ENCODE assay signal across 22 mouse cellular contexts in the genomic region with DNA sequence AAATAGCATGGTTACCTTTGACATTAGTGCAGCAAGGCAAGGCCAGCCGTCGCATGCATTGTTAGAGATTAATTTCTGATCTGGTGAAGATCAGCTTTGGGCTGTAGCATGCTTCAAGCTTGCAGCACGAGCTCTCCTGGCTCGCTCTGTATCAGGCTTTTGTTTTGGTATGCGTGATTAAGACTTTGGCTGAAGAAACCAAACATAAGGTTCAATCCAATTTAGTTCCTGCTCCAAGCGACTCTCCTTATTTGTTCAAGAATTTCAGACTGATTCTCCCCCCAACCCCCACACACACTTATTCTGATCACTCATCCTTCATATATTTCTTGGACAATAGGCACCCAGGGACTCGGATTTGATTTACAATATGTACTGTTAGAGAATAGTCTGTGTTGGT.
DNase-seq lines count a peak whose midpoint lies in the region; ATAC-seq and TF ChIP-seq lines count a peak whose summit lies in the region.
"Had no signal": no experiment of that assay in that cellular context is flagged by ENCODE, and none has a peak within 500 bp of the region (broad histone marks: within the 10 kb centered on the region; RNA-seq: fewer than 3 reads in every experiment).

No protein-coding gene starts in this region.

- no peaks in the 10 kb centered on the region for H3K36me3 ChIP-seq in liver, adult 2 months (ENCODE audit: control insufficient read depth, insufficient read depth, low read length)
- H3K36me3 ChIP-seq in liver, embryonic 12.5 days = no peaks in the 10 kb centered on the region
- no peaks in the 10 kb centered on the region for H3K36me3 ChIP-seq in stomach, postnatal 0 days (ENCODE audit: control insufficient read depth, insufficient read depth, low read length)
- H3K36me3 ChIP-seq: forebrain, embryonic 10.5 days; hindbrain, embryonic 13.5 days had no signal

- TF ChIP-seq EP300 in stomach, postnatal 0 days (optimal IDR thresholded peaks at IDR 0.05) = no peak

- DNase-seq in gastrocnemius, adult 2 months = no peak
- DNase-seq in gastrocnemius, postnatal 10 days = no peak
- DNase-seq in liver, adult 2 months (ENCODE audit: extremely low read depth, low read depth, low spot score) = peak; percentile 21
- peak; percentile 47 for DNase-seq in adipocyte (ENCODE audit: low spot score)
- no peak for DNase-seq in stomach, postnatal 0 days (ENCODE audit: low spot score)
- no peak for DNase-seq in right cerebral cortex, postnatal 4 days
- DNase-seq: adrenal gland, adult 8-10 months; cerebellum, adult 18-20 months; cerebellum, postnatal 25 days; embryo, embryonic 11 days; heart, postnatal 36 days; kidney, adult 11 months; lung, adult 18-20 months; lung, postnatal 14 days; midbrain, embryonic 14.5 days; thymus, adult 18-20 months; thymus, postnatal 36 days had no signal

- intact Hi-C loops in gastrocnemius, adult 2 months (cut with DNase I) = loop anchor here (10.0 kb wide), 1 partner anchor 73 kb away; no protein-coding TSS in a partner anchor

- no peak for ATAC-seq in liver, embryonic 12.5 days
- ATAC-seq in stomach, postnatal 0 days (ENCODE audit: low FRiP score, low TSS enrichment) = peak; percentile 52; the same call in 1 of the 2 replicates

- no peak overlapping the region for H3K4me2 ChIP-seq in liver, embryonic 12.5 days
- no peak overlapping the region for H3K4me2 ChIP-seq in stomach, postnatal 0 days (replicated peaks; ENCODE audit: low read depth)
- H3K4me2 ChIP-seq: hindbrain, embryonic 13.5 days; liver, embryonic 11.5 days had no signal

- no peaks in the 10 kb centered on the region for H3K9me3 ChIP-seq in liver, embryonic 12.5 days (replicated peaks)
- no peaks in the 10 kb centered on the region for H3K9me3 ChIP-seq in stomach, postnatal 0 days (ENCODE audit: control insufficient read depth, low read length)
- H3K9me3 ChIP-seq: forebrain, embryonic 10.5 days; hindbrain, embryonic 13.5 days had no signal

- no peak for TF ChIP-seq CTCF in gastrocnemius, adult 2 months (IDR thresholded peaks at IDR 0.05)
- no peak for TF ChIP-seq CTCF in liver, adult 2 months (IDR thresholded peaks at IDR 0.05; ENCODE audit: low read depth, low read length)
- no peak for TF ChIP-seq CTCF in stomach, postnatal 0 days (IDR thresholded peaks at IDR 0.05; ENCODE audit: low read depth)

- no peaks in the 10 kb centered on the region for H3K4me1 ChIP-seq in liver, adult 2 months (ENCODE audit: control insufficient read depth, insufficient read depth, low read length)
- H3K4me1 ChIP-seq in liver, embryonic 12.5 days = no peaks in the 10 kb centered on the region
- peaks cover 12% of the 10 kb centered on the region; the same call in 1 of the 2 replicates for H3K4me1 ChIP-seq in stomach, postnatal 0 days (replicated peaks; ENCODE audit: control insufficient read depth, insufficient read depth)
- H3K4me1 ChIP-seq: forebrain, embryonic 10.5 days; hindbrain, embryonic 13.5 days had no signal

- no peak overlapping the region for H3K4me3 ChIP-seq in gastrocnemius, adult 2 months
- H3K4me3 ChIP-seq in liver, adult 2 months (ENCODE audit: insufficient read depth, low read depth, low read length) = no peak overlapping the region
- no peak overlapping the region for H3K4me3 ChIP-seq in liver, embryonic 12.5 days
- H3K4me3 ChIP-seq in stomach, postnatal 0 days (ENCODE audit: low read depth, low read length) = no peak overlapping the region
- H3K4me3 ChIP-seq: forebrain, embryonic 10.5 days; hindbrain, embryonic 13.5 days had no signal

- TF ChIP-seq POLR2A in liver, adult 2 months (IDR thresholded peaks at IDR 0.05; ENCODE audit: extremely low read depth, insufficient read depth, low read length) = no peak

- no peak overlapping the region for H3K9ac ChIP-seq in liver, adult 2 months (ENCODE audit: low read depth, low read length)
- no peak overlapping the region for H3K9ac ChIP-seq in liver, embryonic 12.5 days
- H3K9ac ChIP-seq in stomach, postnatal 0 days (ENCODE audit: low read length) = no peak overlapping the region
- H3K9ac ChIP-seq: hindbrain, embryonic 13.5 days had no signal

- no peaks in the 10 kb centered on the region for H3K79me2 ChIP-seq in liver, adult 2 months (ENCODE audit: control insufficient read depth, insufficient read depth, low read length)

- no peaks in the 10 kb centered on the region for H3K27me3 ChIP-seq in liver, adult 2 months (ENCODE audit: control insufficient read depth, insufficient read depth, low read length)
- no peaks in the 10 kb centered on the region for H3K27me3 ChIP-seq in liver, embryonic 12.5 days (replicated peaks)
- no peaks in the 10 kb centered on the region for H3K27me3 ChIP-seq in stomach, postnatal 0 days (ENCODE audit: control insufficient read depth, insufficient read depth, low read length)
- H3K27me3 ChIP-seq: hindbrain, embryonic 13.5 days had no signal

- H3K27ac ChIP-seq in gastrocnemius, adult 2 months = peak overlapping the region; percentile 89
- no peak overlapping the region for H3K27ac ChIP-seq in liver, adult 2 months (replicated peaks; ENCODE audit: insufficient read depth, low read depth, low read length)
- H3K27ac ChIP-seq in liver, embryonic 12.5 days = no peak overlapping the region
- H3K27ac ChIP-seq in stomach, postnatal 0 days (replicated peaks) = peak overlapping the region; percentile 70
- H3K27ac ChIP-seq: forebrain, embryonic 10.5 days; hindbrain, embryonic 13.5 days; kidney, postnatal 0 days had no signal

- 87% methylated on average over 7 of the region's 7 CpGs for WGBS in liver, adult 2 months
- 71% methylated on average over 7 of the region's 7 CpGs for WGBS in liver, embryonic 12.5 days (ENCODE audit: insufficient replicate concordance)
- WGBS in stomach, postnatal 0 days = 20% methylated on average over 7 of the region's 7 CpGs

Comparison
In these comparisons a context has a peak if more than half of its experiments do, and no peak if none do; other contexts are left out.
1. DNase-seq: peak in liver, adult 2 months (single experiment) and adipocyte (single experiment); none in gastrocnemius, adult 2 months (single experiment), gastrocnemius, postnatal 10 days (single experiment), stomach, postnatal 0 days (single experiment) and right cerebral cortex, postnatal 4 days (single experiment).
2. H3K27ac ChIP-seq: peak in gastrocnemius, adult 2 months (single experiment) and stomach, postnatal 0 days (single experiment); none in liver, adult 2 months (single experiment) and liver, embryonic 12.5 days (single experiment).